In genomic region chr19:3872373-3872772, GRCm38 (mm10) we compare ENCODE assay signal across 11 mouse cellular contexts. TPM values are rescaled to one million over a fixed set of nuclear protein-coding genes. Genes with fewer than 3 reads are reported as not detected.
A peak's percentile ranks its signal among the peaks of the same experiment; 100 is the strongest.
DNase-seq lines count a peak whose midpoint lies in the region; TF ChIP-seq lines count a peak whose summit lies in the region.
"Had no signal": no experiment of that assay in that cellular context is flagged by ENCODE, and none has a peak within 500 bp of the region (broad histone marks: within the 10 kb centered on the region; RNA-seq: fewer than 3 reads in every experiment).

No protein-coding gene starts in this region.

- H3K4me3 ChIP-seq in layer of hippocampus, adult 2 months, result no peak overlapping the region
- H3K4me3 ChIP-seq: embryonic facial prominence, embryonic 12.5 days; forebrain, embryonic 13.5 days; lung, embryonic 15.5 days; midbrain, embryonic 13.5 days had no signal

- TF ChIP-seq CTCF in layer of hippocampus, adult 2 months (conservative IDR thresholded peaks at IDR 0.05), result no peak

- peak overlapping the region; percentile 21; the same call in 1 of the 2 replicates for H3K27ac ChIP-seq in layer of hippocampus, adult 2 months
- H3K27ac ChIP-seq: embryonic facial prominence, embryonic 12.5 days; forebrain, embryonic 13.5 days; lung, embryonic 15.5 days; midbrain, embryonic 13.5 days had no signal

- DNase-seq in cerebellum, adult 9-11 months, result peak; percentile 52
- no peak for DNase-seq in cerebellum, adult 11 months
- no peak for DNase-seq in layer of hippocampus, adult 2 months (ENCODE audit: low spot score in 2 of 2)
- DNase-seq in layer of hippocampus, adult 18-20 months (ENCODE audit: low spot score in 2 of 2), result no peak
- peak; percentile 44 for DNase-seq in MN1 (ENCODE audit: low spot score)
- peak; percentile 67 to 73 for DNase-seq in cerebellum, postnatal 14 days
- DNase-seq in layer of hippocampus, postnatal 25 days (ENCODE audit: extremely low spot score in 1 of 2, low spot score in 1 of 2), result no peak

RNA-seq across cellular contexts. Expression of gene Chka, which starts 20.8 kb away (rescaled TPM):
- 100 to 1,000 TPM in 1 of 2 experiments, 10 to 100 TPM in 1; 87.2 to 109 TPM for total RNA-seq in layer of hippocampus, adult 2 months (2021)
- total RNA-seq in layer of hippocampus, adult 18-20 months (2021), result 100 to 1,000 TPM in 1 of 2 experiments, 10 to 100 TPM in 1; 85.8 to 106 TPM
- total RNA-seq in layer of hippocampus, postnatal 25 days (2021), result 10 to 100 TPM; 78.4 to 97.2 TPM

RNA-seq across cellular contexts. Expression of gene Tcirg1, which starts 34.6 kb away (rescaled TPM):
- total RNA-seq in layer of hippocampus, adult 2 months (2021), result 10 to 100 TPM; 20.0 to 24.9 TPM
- 10 to 100 TPM; 17.4 to 20.6 TPM for total RNA-seq in layer of hippocampus, adult 18-20 months (2021)
- 10 to 100 TPM; 17.3 to 21.5 TPM for total RNA-seq in layer of hippocampus, postnatal 25 days (2021)

RNA-seq across cellular contexts. Expression of gene Ndufs8, which starts 40.2 kb away (rescaled TPM):
- 100 to 1,000 TPM; 125 to 142 TPM for total RNA-seq in layer of hippocampus, adult 2 months (2021)
- total RNA-seq in layer of hippocampus, adult 18-20 months (2021), result 100 to 1,000 TPM; 144 to 147 TPM
- total RNA-seq in layer of hippocampus, postnatal 25 days (2021), result 100 to 1,000 TPM; 134 to 151 TPM

RNA-seq across cellular contexts. Expression of gene Aldh3b1, which starts 57.2 kb away (rescaled TPM):
- 1 to 10 TPM; 2.2 to 2.4 TPM for total RNA-seq in layer of hippocampus, adult 2 months (2021)
- total RNA-seq in layer of hippocampus, adult 18-20 months (2021), result 1 to 10 TPM; 3.2 to 3.5 TPM
- total RNA-seq in layer of hippocampus, postnatal 25 days (2021), result 1 to 10 TPM; 3.5 to 4.4 TPM

Comparison
In these comparisons a context has a peak if more than half of its experiments do, and no peak if none do; other contexts are left out.
1. DNase-seq: peak in cerebellum, adult 9-11 months (single experiment), MN1 (single experiment) and cerebellum, postnatal 14 days (2 of 2); none in cerebellum, adult 11 months (single experiment), layer of hippocampus, adult 2 months (0 of 2), layer of hippocampus, adult 18-20 months (0 of 2) and layer of hippocampus, postnatal 25 days (0 of 2).